ENCODE assay signal across 9 mouse cellular contexts in genomic region chr10:89708720-89709119, GRCm38 (mm10). TPM values are rescaled to one million over a fixed set of nuclear protein-coding genes. Genes with fewer than 3 reads are reported as not detected.
DNase-seq lines count a peak whose midpoint lies in the region; ATAC-seq and TF ChIP-seq lines count a peak whose summit lies in the region.
"Had no signal": no experiment of that assay in that cellular context is flagged by ENCODE, and none has a peak within 500 bp of the region (broad histone marks: within the 10 kb centered on the region; RNA-seq: fewer than 3 reads in every experiment).

No protein-coding gene starts in this region.

- 29% methylated on average over 10 of the region's 10 CpGs for WGBS in heart, embryonic 12.5 days
- WGBS in limb, embryonic 14.5 days: 23% methylated on average over 10 of the region's 10 CpGs

- H3K27me3 ChIP-seq in heart, embryonic 12.5 days (replicated peaks): no peaks in the 10 kb centered on the region
- no peaks in the 10 kb centered on the region for H3K27me3 ChIP-seq in testis, adult 2 months (ENCODE audit: control insufficient read depth, insufficient read depth, low read length)
- H3K27me3 ChIP-seq in limb, embryonic 14.5 days (ENCODE audit: control insufficient read depth, insufficient read depth, low read length): no peaks in the 10 kb centered on the region

- no peak for DNase-seq in heart, postnatal 14 days
- DNase-seq in testis, postnatal 10 days (ENCODE audit: low spot score): no peak
- no peak for DNase-seq in limb, embryonic 14.5 days (ENCODE audit: low spot score)
- DNase-seq in c-Kit-positive CD71-positive TER-119-positive erythroid progenitor cells, embryonic 14.5 days (ENCODE audit: low spot score): no peak
- DNase-seq in layer of hippocampus, postnatal 36 days: no peak
- DNase-seq: cerebellum, adult 9-11 months had no signal

- H3K27ac ChIP-seq in heart, embryonic 12.5 days (ENCODE audit: poor library complexity, severe bottlenecking): no peak overlapping the region
- H3K27ac ChIP-seq in testis, adult 2 months (ENCODE audit: control insufficient read depth, insufficient read depth, low read depth, low read length): no peak overlapping the region
- no peak overlapping the region for H3K27ac ChIP-seq in limb, embryonic 14.5 days (replicated peaks; ENCODE audit: low read depth, low read length)

- peak overlapping the region; percentile 23 for H3K4me3 ChIP-seq in heart, embryonic 12.5 days
- H3K4me3 ChIP-seq in testis, adult 2 months (ENCODE audit: control insufficient read depth, low read depth, low read length): peak overlapping the region; percentile 45; the same call in 1 of the 2 replicates
- 0 out of 2 replicates have a peak overlapping the region, but pooled peaks have one; percentile 1 for H3K4me3 ChIP-seq in limb, embryonic 14.5 days (replicated peaks; ENCODE audit: low read length)

- H3K36me3 ChIP-seq in heart, embryonic 12.5 days: peaks cover 24% of the 10 kb centered on the region
- H3K36me3 ChIP-seq in testis, adult 2 months (ENCODE audit: control insufficient read depth, insufficient read depth, low read length): no peaks in the 10 kb centered on the region; the same call in 1 of the 2 replicates
- H3K36me3 ChIP-seq in limb, embryonic 14.5 days (ENCODE audit: control insufficient read depth, insufficient read depth, low read length): peaks cover 18% of the 10 kb centered on the region

- TF ChIP-seq POLR2A in testis, adult 2 months (IDR thresholded peaks at IDR 0.05; ENCODE audit: control insufficient read depth, low read depth, low read length): no peak
- no peak for TF ChIP-seq POLR2A in limb, embryonic 14.5 days (IDR thresholded peaks at IDR 0.05; ENCODE audit: borderline replicate concordance, extremely low read depth, insufficient read depth, insufficient read length)

- H3K4me2 ChIP-seq in heart, embryonic 12.5 days: peak overlapping the region; percentile 58
- peak overlapping the region; percentile 32 for H3K4me2 ChIP-seq in limb, embryonic 14.5 days (replicated peaks; ENCODE audit: low read depth, low read length, severe bottlenecking)

- no peak for TF ChIP-seq CTCF in testis, adult 2 months (IDR thresholded peaks at IDR 0.05; ENCODE audit: control insufficient read depth, insufficient read depth, insufficient replicate concordance, low read depth, low read length)

- H3K4me1 ChIP-seq in heart, embryonic 12.5 days (replicated peaks): no peaks in the 10 kb centered on the region
- H3K4me1 ChIP-seq in testis, adult 2 months (ENCODE audit: control insufficient read depth, insufficient read depth, low read length): peaks cover 12% of the 10 kb centered on the region
- H3K4me1 ChIP-seq in limb, embryonic 14.5 days (ENCODE audit: control insufficient read depth, insufficient read depth, low read length): 0 out of 2 replicates have a peak, but pooled peaks cover 3% of the 10 kb centered on the region

- peaks cover 5% of the 10 kb centered on the region; the same call in 1 of the 2 replicates for H3K9me3 ChIP-seq in heart, embryonic 12.5 days (replicated peaks)
- no peaks in the 10 kb centered on the region for H3K9me3 ChIP-seq in limb, embryonic 14.5 days (ENCODE audit: control insufficient read depth, low read length)

- ATAC-seq in heart, embryonic 12.5 days (ENCODE audit: insufficient number of reproducible peaks, low FRiP score): no peak
- no peak; the same call in 1 of the 2 replicates for ATAC-seq in limb, embryonic 14.5 days (ENCODE audit: low FRiP score, low read depth)
- no peak for ATAC-seq in erythroblast, adult 5-6 weeks (replicated peaks; ENCODE audit: low FRiP score, poor library complexity, severe bottlenecking)

- no peak overlapping the region for H3K9ac ChIP-seq in heart, embryonic 12.5 days
- H3K9ac ChIP-seq in limb, embryonic 14.5 days (ENCODE audit: low read depth, low read length, severe bottlenecking): no peak overlapping the region

- intact Hi-C loops in heart, postnatal 14 days (cut with DNase I): no loop called here

RNA-seq across cellular contexts. Expression of gene Scyl2, which starts 22.6 kb away (rescaled TPM):
- polyA plus RNA-seq in heart, embryonic 12.5 days (2016; fragmentation: Nextera tagmentation; extraction: Ambion mirVana): 7.1 TPM in 2 replicates
- total RNA-seq in heart, postnatal 14 days (2021): 10 to 100 TPM; 17.8 to 18.9 TPM
- polyA plus RNA-seq in testis, adult 2 months (2012; rRNA removed): 13.1 and 14.8 TPM in 2 replicates
- 26.6 and 26.8 TPM in 2 replicates for polyA plus RNA-seq in limb, embryonic 14.5 days (2012; rRNA removed)
- 12.4 and 13.5 TPM in 2 replicates for polyA plus RNA-seq in limb, embryonic 14.5 days (2014; fragmentation: Nextera tagmentation; extraction: Ambion mirVana)
- total RNA-seq in erythroblast, adult 5-6 weeks (2015; ENCODE audit: low replicate concordance): 8.6 and 14.4 TPM in 2 replicates
- total RNA-seq in erythroblast, adult 5-6 weeks (2017; ENCODE audit: low replicate concordance): 8.0 and 20.2 TPM in 2 replicates
- 10 to 100 TPM; 27.2 to 28.0 TPM for total RNA-seq in layer of hippocampus, postnatal 36 days (2021)

RNA-seq across cellular contexts. Expression of gene Actr6, which starts 23.4 kb away (rescaled TPM):
- 27.4 and 27.7 TPM in 2 replicates for polyA plus RNA-seq in heart, embryonic 12.5 days (2016; fragmentation: Nextera tagmentation; extraction: Ambion mirVana)
- total RNA-seq in heart, postnatal 14 days (2021): 10 to 100 TPM in 1 of 2 experiments, 1 to 10 TPM in 1; 9.9 to 11.8 TPM
- 7.4 and 9.0 TPM in 2 replicates for polyA plus RNA-seq in testis, adult 2 months (2012; rRNA removed)
- 14.1 and 16.0 TPM in 2 replicates for polyA plus RNA-seq in limb, embryonic 14.5 days (2012; rRNA removed)
- 32.1 and 34.3 TPM in 2 replicates for polyA plus RNA-seq in limb, embryonic 14.5 days (2014; fragmentation: Nextera tagmentation; extraction: Ambion mirVana)
- total RNA-seq in erythroblast, adult 5-6 weeks (2015; ENCODE audit: low replicate concordance): 5.6 and 8.8 TPM in 2 replicates
- 3.2 and 8.1 TPM in 2 replicates for total RNA-seq in erythroblast, adult 5-6 weeks (2017; ENCODE audit: low replicate concordance)
- total RNA-seq in layer of hippocampus, postnatal 36 days (2021): 10 to 100 TPM; 24.3 to 25.8 TPM

RNA-seq across cellular contexts. Expression of gene Uhrf1bp1l, which starts 36.1 kb away (rescaled TPM):
- 21.9 and 25.3 TPM in 2 replicates for polyA plus RNA-seq in heart, embryonic 12.5 days (2016; fragmentation: Nextera tagmentation; extraction: Ambion mirVana)
- 10 to 100 TPM; 24.7 to 29.0 TPM for total RNA-seq in heart, postnatal 14 days (2021)
- 43.0 and 43.2 TPM in 2 replicates for polyA plus RNA-seq in testis, adult 2 months (2012; rRNA removed)
- 21.1 and 28.8 TPM in 2 replicates for polyA plus RNA-seq in limb, embryonic 14.5 days (2012; rRNA removed)
- 24.0 and 26.9 TPM in 2 replicates for polyA plus RNA-seq in limb, embryonic 14.5 days (2014; fragmentation: Nextera tagmentation; extraction: Ambion mirVana)
- 11.7 and 14.4 TPM in 2 replicates for total RNA-seq in erythroblast, adult 5-6 weeks (2015; ENCODE audit: low replicate concordance)
- total RNA-seq in erythroblast, adult 5-6 weeks (2017; ENCODE audit: low replicate concordance): 7.4 and 9.5 TPM in 2 replicates
- 10 to 100 TPM; 73.9 to 75.0 TPM for total RNA-seq in layer of hippocampus, postnatal 36 days (2021)
